Mouse (Mus musculus) ES-E14 (cell line): Measurements from ENCODE around the gene Akap9. TPM values are rescaled to one million over a fixed set of nuclear protein-coding genes. Genes with fewer than 3 reads are reported as not detected.
"Not testable (repeated sequence)": the region's sequence is repeated elsewhere in the genome, so short reads cannot be mapped to it uniquely, and the experiment has no call there.

Experiments
- DNase-seq: peaks from one replicate; pipeline ENCODE4 v3.0.0-alpha.2; 2013; ENCODE audit warnings: low read depth, low spot score
- H3K27ac ChIP-seq: 2 replicates; pipeline ENCODE4 v1.5.1; 2012; ENCODE audit warnings: low read depth, mild to moderate bottlenecking, low read length, moderate library complexity, mixed read lengths; ENCODE audit not compliant: poor library complexity, insufficient read depth, severe bottlenecking
- H3K36me3 ChIP-seq: 2 replicates; pipeline ENCODE4 v1.6.1; 2012; ENCODE audit warnings: mild to moderate bottlenecking, low read length, moderate library complexity, mixed read lengths; ENCODE audit not compliant: control insufficient read depth, poor library complexity, insufficient read depth, severe bottlenecking
- H3K4me1 ChIP-seq, 2 experiments: fragments of 150-350 bp in 1 of 2; sonication (generic) in 1 of 2; 2 replicates each; pipeline ENCODE4 v1.6.1; 2012; ENCODE audit warnings: low read length in 2 of 2, mild to moderate bottlenecking in 1 of 2, mixed read lengths in 1 of 2; ENCODE audit not compliant: control insufficient read depth in 2 of 2, insufficient read depth in 2 of 2, poor library complexity in 1 of 2
- H3K4me3 ChIP-seq, 2 experiments: fragments of 150-350 bp in 1 of 2; sonication (generic) in 1 of 2; 2 replicates each; pipeline ENCODE4 v1.5.1; 2012; ENCODE audit warnings: low read length in 2 of 2, low read depth in 1 of 2, mild to moderate bottlenecking in 1 of 2, mixed read lengths in 1 of 2; ENCODE audit not compliant: insufficient read depth in 1 of 2, poor library complexity in 1 of 2, severe bottlenecking in 1 of 2
- H3K9ac ChIP-seq: 2 replicates; pipeline ENCODE4 v1.6.1; 2012; ENCODE audit warnings: low read depth, mild to moderate bottlenecking, low read length, mixed read lengths; ENCODE audit not compliant: poor library complexity, insufficient read depth, severe bottlenecking
- H3K9me3 ChIP-seq: fragments of 150-350 bp; sonication (generic); 2 replicates; pipeline ENCODE4 v1.6.1; 2012; ENCODE audit warnings: low read depth, mild to moderate bottlenecking, low read length; ENCODE audit not compliant: control insufficient read depth, insufficient read depth
- CHD2 ChIP-seq: IDR thresholded peaks from 2 replicates; pipeline ENCODE4 v1.6.1; 2014; ENCODE audit warnings: mild to moderate bottlenecking, low read depth, low read length, inconsistent platforms
- HCFC1 ChIP-seq: IDR thresholded peaks from 2 replicates; pipeline ENCODE4 v1.6.1; 2012; ENCODE audit warnings: low read length, inconsistent platforms, borderline replicate concordance; ENCODE audit not compliant: insufficient read depth
- MAFK ChIP-seq: IDR thresholded peaks from 2 replicates; pipeline ENCODE4 v1.6.1; 2014; ENCODE audit warnings: mild to moderate bottlenecking, low read depth, low read length, inconsistent platforms; ENCODE audit not compliant: insufficient read depth
- ZC3H11A ChIP-seq: IDR thresholded peaks from 2 replicates; pipeline ENCODE4 v1.6.1; 2012; ENCODE audit warnings: low read depth, mild to moderate bottlenecking, inconsistent platforms, low read length, borderline replicate concordance
- ZNF384 ChIP-seq: IDR thresholded peaks from 2 replicates; pipeline ENCODE4 v1.6.1; 2012; ENCODE audit warnings: low read depth, low read length, inconsistent platforms
- in situ Hi-C, 2 experiments: fragments of 600-800 bp; cut with MboI; formaldehyde crosslinking; loops; one replicate each; pipeline ENCODE4 v1.15.1; 2025; ENCODE audit warnings: low sequenced_read_pairs in 2 of 2, inconsistent platforms in 1 of 2; ENCODE audit not compliant: unreplicated experiment in 2 of 2
- total RNA-seq: library from RNA; depleted of rRNA; stranded (reverse); fragments of 300-350 nt; gene quantifications from 2 replicates; pipeline ENCODE4 v1.2.3, GENCODE M21; 2012

Akap9 gene
- total RNA-seq, 1 experiment, result 33.3 TPM

- DNase-seq, result no peak
- in situ Hi-C loops, result no loop called here
- no peaks in the 10 kb centered on the region for H3K9me3 ChIP-seq
- H3K9ac ChIP-seq, result no peak overlapping the region
- no peaks in the 10 kb centered on the region; the same call in 1 of the 2 replicates for H3K36me3 ChIP-seq
- no peak overlapping the region for H3K4me3 ChIP-seq
- TF ChIP-seq HCFC1, result no peak
- TF ChIP-seq ZC3H11A, result no peak
- no peak for TF ChIP-seq MAFK
- no peak for TF ChIP-seq ZNF384
- TF ChIP-seq CHD2, result no peak
- no peak overlapping the region for H3K27ac ChIP-seq
- H3K4me1 ChIP-seq, result no peaks in the 10 kb centered on the region
Observed at GRCm38 (mm10) chr5:4024727-4025126, 96.9 kb downstream of the Akap9 start.

- H3K9me3 ChIP-seq, H3K4me1 ChIP-seq, in situ Hi-C loops, DNase-seq, H3K4me3 ChIP-seq, H3K36me3 ChIP-seq, H3K9ac ChIP-seq, H3K27ac ChIP-seq: not testable (repeated sequence)
Observed at GRCm38 (mm10) chr5:4026336-4026735, 98.5 kb downstream of the Akap9 start.

- in situ Hi-C loops, result no loop called here
- H3K27ac ChIP-seq, result no peak overlapping the region
- H3K36me3 ChIP-seq, result no peaks in the 10 kb centered on the region; the same call in 1 of the 2 replicates
- DNase-seq, result no peak
- no peak overlapping the region for H3K4me3 ChIP-seq
- H3K9ac ChIP-seq, result no peak overlapping the region
- H3K4me1 ChIP-seq, result no peaks in the 10 kb centered on the region
- no peaks in the 10 kb centered on the region for H3K9me3 ChIP-seq
- TF ChIP-seq HCFC1 (no peak), CHD2 (no peak), ZC3H11A (no peak), MAFK (no peak), ZNF384 (no peak)
Observed at GRCm38 (mm10) chr5:4028486-4029173, 100.8 kb downstream of the Akap9 start.

GRCm38 (mm10) chr5:4031846-4032245, 104.0 kb downstream of the Akap9 start:
- in situ Hi-C loops, result no loop called here
- Histone ChIP-seq H3K9ac (no peak overlapping the region), H3K9me3 (no peaks in the 10 kb centered on the region), H3K4me1 (no peaks in the 10 kb centered on the region), H3K27ac (no peak overlapping the region), H3K4me3 (no peak overlapping the region), H3K36me3 (peaks cover 7% of the 10 kb centered on the region; the same call in 1 of the 2 replicates)
- no peak for TF ChIP-seq HCFC1
- TF ChIP-seq ZNF384, result no peak
- no peak for TF ChIP-seq ZC3H11A
- no peak for TF ChIP-seq MAFK
- TF ChIP-seq CHD2, result no peak
- no peak for DNase-seq

GRCm38 (mm10) chr5:4036686-4037085, 108.8 kb downstream of the Akap9 start:
- TF ChIP-seq CHD2, result no peak
- TF ChIP-seq ZNF384, result no peak
- no peak for TF ChIP-seq MAFK
- TF ChIP-seq HCFC1, result no peak
- TF ChIP-seq ZC3H11A, result no peak
- Histone ChIP-seq H3K4me3 (no peak overlapping the region), H3K9ac (no peak overlapping the region), H3K4me1 (no peaks in the 10 kb centered on the region), H3K27ac (no peak overlapping the region), H3K9me3 (no peaks in the 10 kb centered on the region), H3K36me3 (peaks cover 8% of the 10 kb centered on the region; the same call in 1 of the 2 replicates)
- in situ Hi-C loops, result no loop called here
- peak; percentile 54 for DNase-seq
